In genomic region chr9:68876289-68876688, GRCm38 (mm10) we compare ENCODE assay signal across 17 mouse cellular contexts.
"Had no signal": no experiment of that assay in that cellular context is flagged by ENCODE, and none has a peak within 500 bp of the region (broad histone marks: within the 10 kb centered on the region; RNA-seq: fewer than 3 reads in every experiment).

No protein-coding gene starts in this region.

- ATAC-seq: intestine, embryonic 15.5 days had no signal

- H3K4me3 ChIP-seq: intestine, embryonic 15.5 days; kidney, embryonic 15.5 days; limb, embryonic 12.5 days; limb, embryonic 15.5 days; liver, embryonic 15.5 days; lung, embryonic 15.5 days had no signal

- H3K27ac ChIP-seq: intestine, embryonic 15.5 days; kidney, embryonic 15.5 days; limb, embryonic 12.5 days; limb, embryonic 15.5 days; liver, embryonic 15.5 days; lung, embryonic 15.5 days had no signal

- DNase-seq: kidney, adult 11 months; kidney, adult 8-10 months; kidney, postnatal 10 days; kidney, postnatal 36 days; lung, adult 18-20 months; lung, postnatal 10 days; lung, postnatal 36 days; midbrain, embryonic 14.5 days; right cerebral cortex, postnatal 4 days; thymus, adult 18-20 months; thymus, postnatal 36 days had no signal
